Mouse (Mus musculus) CD4-positive, CD25-positive, alpha-beta regulatory T cell, adult 4 months (primary cell): ENCODE data around the gene Pnrc1. TPM values are rescaled to one million over a fixed set of nuclear protein-coding genes. Genes with fewer than 3 reads are reported as not detected.
"Not testable (repeated sequence)": the region's sequence is repeated elsewhere in the genome, so short reads cannot be mapped to it uniquely, and the experiment has no call there.

Experiments used
- ATAC-seq: one replicate; pipeline ENCODE4 v1.8.0; 2017
- polyA plus RNA-seq, 2 experiments: library from polyadenylated mRNA; unstranded; fragments of 100-300 nt; shearing (Covaris generic); gene quantifications; one replicate each; pipeline ENCODE4 v1.2.1; 2017

Gene Pnrc1
- polyA plus RNA-seq, result 100 to 1,000 TPM in 1 of 2 experiments, 10 to 100 TPM in 1; 64.6 to 103 TPM

- ATAC-seq, result peak; percentile 79
These were observed at the start of gene Pnrc1 for GRCm38 (mm10) chr4:33290002-33290401. TSS of gene Pnrc1 (minus strand) at chr4:33290163.

GRCm38 (mm10) chr4:33337999-33338398 is 48.0 kb upstream of the Pnrc1 start:
- no peak for ATAC-seq

GRCm38 (mm10) chr4:33332956-33333455 is 43.0 kb upstream of the Pnrc1 start:
- ATAC-seq, result no peak

- ATAC-seq, result no peak
These were observed 41.2 kb upstream of the Pnrc1 start for GRCm38 (mm10) chr4:33331147-33331546.

GRCm38 (mm10) chr4:33315840-33316239 is 25.9 kb upstream of the Pnrc1 start:
- ATAC-seq, result peak; percentile 91

GRCm38 (mm10) chr4:33314150-33314549 is 24.2 kb upstream of the Pnrc1 start:
- not testable (repeated sequence) for ATAC-seq

- ATAC-seq, result no peak
These were observed 21.0 kb upstream of the Pnrc1 start for GRCm38 (mm10) chr4:33310840-33311437.

GRCm38 (mm10) chr4:33309764-33310757 is 20.1 kb upstream of the Pnrc1 start, which contains the start of gene Rngtt:
TSS of gene Rngtt (plus strand) at chr4:33310311.
- peak; percentile 93 for ATAC-seq

GRCm38 (mm10) chr4:33307146-33307545 is 17.2 kb upstream of the Pnrc1 start:
- no peak for ATAC-seq

GRCm38 (mm10) chr4:33303057-33303456 is 13.1 kb upstream of the Pnrc1 start:
- ATAC-seq, result no peak

- ATAC-seq, result not testable (repeated sequence)
These were observed 11.1 kb upstream of the Pnrc1 start for GRCm38 (mm10) chr4:33300891-33301665.

GRCm38 (mm10) chr4:33292409-33293370 is 2.7 kb upstream of the Pnrc1 start:
- no peak for ATAC-seq

GRCm38 (mm10) chr4:33290878-33291277 is 915 bp upstream of the Pnrc1 start:
- ATAC-seq, result peak; percentile 37

GRCm38 (mm10) chr4:33289106-33289650 is 785 bp downstream of the Pnrc1 start:
- peak; percentile 25 for ATAC-seq

GRCm38 (mm10) chr4:33285448-33285847 is 4.5 kb downstream of the Pnrc1 start:
- no peak for ATAC-seq

- no peak for ATAC-seq
These were observed 5.7 kb downstream of the Pnrc1 start for GRCm38 (mm10) chr4:33284083-33284880.

- no peak for ATAC-seq
These were observed 7.9 kb downstream of the Pnrc1 start for GRCm38 (mm10) chr4:33281891-33282685.

GRCm38 (mm10) chr4:33273437-33273836 is 16.5 kb downstream of the Pnrc1 start:
- ATAC-seq, result peak; percentile 80
